Mouse (Mus musculus): ENCODE data around the gene Ehbp1. TPM values are rescaled to one million over a fixed set of nuclear protein-coding genes. Genes with fewer than 3 reads are reported as not detected.

The Ehbp1 gene
- total and polyA plus RNA-seq, 2 experiments from 2014 or later, result 15.4 to 33.4 TPM

DNA sequence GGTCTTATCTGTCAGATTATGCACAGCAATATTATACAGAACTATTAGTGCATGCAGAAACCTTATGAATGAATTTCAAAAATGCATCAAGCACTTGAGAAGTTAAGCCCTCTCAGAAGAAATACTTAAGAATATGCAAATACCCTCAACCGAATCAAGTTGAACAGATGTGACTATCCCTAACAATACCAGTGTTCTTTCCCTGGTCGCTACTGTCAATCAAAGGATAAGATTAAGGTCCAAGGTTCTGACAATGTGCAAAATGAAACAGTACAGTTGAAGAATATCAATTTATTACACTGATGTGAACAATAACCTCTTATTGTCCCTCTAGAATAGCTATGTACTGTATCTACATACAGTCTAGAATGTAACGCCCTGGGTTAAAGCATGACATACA, 167.8 kb downstream of the Ehbp1 start:
- H3K9ac ChIP-seq (replicated peaks; ENCODE audit: low read length, poor library complexity, severe bottlenecking), result no peak overlapping the region
- ATAC-seq (ENCODE audit: low FRiP score), result no peak
- no peaks in the 10 kb centered on the region for H3K9me3 ChIP-seq (ENCODE audit: low read length)
- no peaks in the 10 kb centered on the region for H3K27me3 ChIP-seq (ENCODE audit: insufficient read depth, low read length)
- no peaks in the 10 kb centered on the region for H3K4me1 ChIP-seq (ENCODE audit: insufficient read depth, low read length)
- TF ChIP-seq CTCF (IDR thresholded peaks at IDR 0.05), result no peak
- no peak overlapping the region for H3K27ac ChIP-seq (ENCODE audit: low read depth, low read length)
- WGBS, result 29% methylated on average over 3 of the region's 3 CpGs
- no peak overlapping the region for H3K4me3 ChIP-seq (ENCODE audit: low read depth, low read length)
- H3K4me2 ChIP-seq (ENCODE audit: low read depth, low read length, poor library complexity, severe bottlenecking), result no peak overlapping the region
- no peak for DNase-seq (ENCODE audit: low spot score)
- no peaks in the 10 kb centered on the region for H3K36me3 ChIP-seq (ENCODE audit: insufficient read depth, low read length)

- WGBS, result 98% methylated on average over 6 of the region's 6 CpGs
- H3K27me3 ChIP-seq (ENCODE audit: insufficient read depth, low read length), result no peaks in the 10 kb centered on the region
- no peak overlapping the region for H3K4me3 ChIP-seq (ENCODE audit: low read depth, low read length)
- no peak for TF ChIP-seq CTCF (IDR thresholded peaks at IDR 0.05)
- no peak overlapping the region for H3K4me2 ChIP-seq (ENCODE audit: low read depth, low read length, poor library complexity, severe bottlenecking)
- no peaks in the 10 kb centered on the region for H3K36me3 ChIP-seq (ENCODE audit: insufficient read depth, low read length)
- H3K4me1 ChIP-seq (ENCODE audit: insufficient read depth, low read length), result no peaks in the 10 kb centered on the region
- ATAC-seq (ENCODE audit: low FRiP score) (no peak), DNase-seq (ENCODE audit: low spot score) (no peak)
- H3K9ac ChIP-seq (replicated peaks; ENCODE audit: low read length, poor library complexity, severe bottlenecking), result no peak overlapping the region
- H3K9me3 ChIP-seq (ENCODE audit: low read length), result no peaks in the 10 kb centered on the region
- H3K27ac ChIP-seq (ENCODE audit: low read depth, low read length), result no peak overlapping the region
Measured at GRCm38 (mm10) chr11:22170962-22171638, 171.0 kb downstream of the Ehbp1 start.

GRCm38 (mm10) chr11:22157882-22158281, 184.2 kb downstream of the Ehbp1 start:
- Histone ChIP-seq H3K4me1 (ENCODE audit: insufficient read depth, low read length) (no peaks in the 10 kb centered on the region), H3K36me3 (ENCODE audit: insufficient read depth, low read length) (no peaks in the 10 kb centered on the region), H3K27me3 (ENCODE audit: insufficient read depth, low read length) (no peaks in the 10 kb centered on the region), H3K9me3 (ENCODE audit: low read length) (no peaks in the 10 kb centered on the region), H3K4me3 (ENCODE audit: low read depth, low read length) (no peak overlapping the region), H3K9ac (replicated peaks; ENCODE audit: low read length, poor library complexity, severe bottlenecking) (no peak overlapping the region), H3K27ac (ENCODE audit: low read depth, low read length) (no peak overlapping the region), H3K4me2 (ENCODE audit: low read depth, low read length, poor library complexity, severe bottlenecking) (no peak overlapping the region)
- DNase-seq (ENCODE audit: low spot score), result no peak
- no peak for TF ChIP-seq CTCF (IDR thresholded peaks at IDR 0.05)
- 93% methylated on average over 4 of the region's 4 CpGs for WGBS
- ATAC-seq (ENCODE audit: low FRiP score), result no peak

- ATAC-seq (ENCODE audit: low FRiP score) (no peak), DNase-seq (ENCODE audit: low spot score) (no peak)
- Histone ChIP-seq H3K4me3 (ENCODE audit: low read depth, low read length) (no peak overlapping the region), H3K9me3 (ENCODE audit: low read length) (no peaks in the 10 kb centered on the region), H3K27me3 (ENCODE audit: insufficient read depth, low read length) (no peaks in the 10 kb centered on the region), H3K36me3 (ENCODE audit: insufficient read depth, low read length) (no peaks in the 10 kb centered on the region), H3K4me2 (ENCODE audit: low read depth, low read length, poor library complexity, severe bottlenecking) (no peak overlapping the region), H3K4me1 (ENCODE audit: insufficient read depth, low read length) (no peaks in the 10 kb centered on the region), H3K27ac (ENCODE audit: low read depth, low read length) (no peak overlapping the region), H3K9ac (replicated peaks; ENCODE audit: low read length, poor library complexity, severe bottlenecking) (no peak overlapping the region)
- WGBS, result 94% methylated on average over 2 of the region's 2 CpGs
- no peak for TF ChIP-seq CTCF (IDR thresholded peaks at IDR 0.05)
Measured at GRCm38 (mm10) chr11:22156182-22156581, 185.9 kb downstream of the Ehbp1 start.

DNA sequence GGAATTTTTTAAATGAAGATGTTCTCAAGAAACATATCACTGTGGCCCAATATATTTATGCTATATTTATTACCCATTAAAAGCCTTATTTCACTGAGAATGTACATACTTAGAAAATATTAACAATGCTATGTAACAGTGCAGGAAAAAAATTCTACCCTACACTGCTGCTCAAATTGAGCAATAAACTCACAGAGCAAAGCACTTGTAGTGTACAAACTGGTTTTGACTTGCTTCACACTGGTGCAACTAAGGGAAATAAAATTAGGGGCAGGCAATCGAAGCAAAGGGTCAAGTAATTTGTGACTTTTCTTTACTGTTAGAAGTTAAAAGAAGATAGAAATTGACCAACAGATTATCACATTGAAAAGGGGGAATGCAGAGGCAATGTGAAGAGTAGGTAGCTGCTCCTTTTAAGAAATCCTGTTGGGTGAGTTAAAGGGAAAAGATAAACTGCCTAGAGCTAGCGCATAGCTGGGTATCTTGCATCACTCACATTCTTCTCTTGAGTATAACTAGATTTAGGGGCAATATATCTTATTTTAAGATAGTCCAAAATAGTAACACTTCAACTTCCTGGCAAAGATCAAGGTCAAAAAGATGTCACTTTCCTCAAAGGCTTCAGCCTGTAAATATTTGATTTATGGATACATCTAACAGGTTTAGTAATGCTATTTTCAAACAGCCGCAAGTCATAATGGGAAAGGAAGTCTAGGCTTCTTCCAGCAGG, 186.6 kb downstream of the Ehbp1 start:
- H3K27me3 ChIP-seq (ENCODE audit: insufficient read depth, low read length), result no peaks in the 10 kb centered on the region

More for the DNA sequence above, 186.6 kb downstream of the Ehbp1 start:
- WGBS, result 86% methylated on average over 3 of the region's 3 CpGs
- no peak overlapping the region for H3K9ac ChIP-seq (replicated peaks; ENCODE audit: low read length, poor library complexity, severe bottlenecking)
- DNase-seq (ENCODE audit: low spot score), result no peak
- no peak overlapping the region for H3K4me3 ChIP-seq (ENCODE audit: low read depth, low read length)
- no peaks in the 10 kb centered on the region for H3K9me3 ChIP-seq (ENCODE audit: low read length)
- ATAC-seq (ENCODE audit: low FRiP score), result no peak
- no peak overlapping the region for H3K4me2 ChIP-seq (ENCODE audit: low read depth, low read length, poor library complexity, severe bottlenecking)
- H3K36me3 ChIP-seq (ENCODE audit: insufficient read depth, low read length), result 0 out of 2 replicates have a peak, but pooled peaks cover under 1% of the 10 kb centered on the region
- no peak for TF ChIP-seq CTCF (IDR thresholded peaks at IDR 0.05)
- H3K27ac ChIP-seq (ENCODE audit: low read depth, low read length), result no peak overlapping the region
- H3K4me1 ChIP-seq (ENCODE audit: insufficient read depth, low read length), result no peaks in the 10 kb centered on the region
